Mouse (Mus musculus): Measurements from ENCODE around the gene Carm1.
"Not testable (repeated sequence)": the region's sequence is repeated elsewhere in the genome, so short reads cannot be mapped to it uniquely, and the experiment has no call there.

Gene Carm1

DNA sequence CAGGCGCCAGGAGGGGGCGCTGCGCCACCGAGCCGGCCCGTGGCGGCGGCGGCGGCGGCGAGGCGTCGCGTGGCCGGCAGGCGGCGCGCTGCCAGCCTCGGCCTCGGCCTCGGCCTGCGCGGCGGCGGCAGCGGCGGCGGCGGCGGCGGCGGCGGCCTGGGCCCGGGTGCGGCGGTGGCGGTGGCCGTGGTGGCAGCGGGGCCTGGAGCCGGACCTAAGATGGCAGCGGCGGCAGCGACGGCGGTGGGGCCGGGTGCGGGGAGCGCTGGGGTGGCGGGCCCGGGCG is at the start of gene Carm1:
TSS of gene Carm1 (plus strand) at position 106 of the 286 bp plus-strand sequence.
- DNase-seq (ENCODE audit: low read depth, low spot score): no peak

DNA sequence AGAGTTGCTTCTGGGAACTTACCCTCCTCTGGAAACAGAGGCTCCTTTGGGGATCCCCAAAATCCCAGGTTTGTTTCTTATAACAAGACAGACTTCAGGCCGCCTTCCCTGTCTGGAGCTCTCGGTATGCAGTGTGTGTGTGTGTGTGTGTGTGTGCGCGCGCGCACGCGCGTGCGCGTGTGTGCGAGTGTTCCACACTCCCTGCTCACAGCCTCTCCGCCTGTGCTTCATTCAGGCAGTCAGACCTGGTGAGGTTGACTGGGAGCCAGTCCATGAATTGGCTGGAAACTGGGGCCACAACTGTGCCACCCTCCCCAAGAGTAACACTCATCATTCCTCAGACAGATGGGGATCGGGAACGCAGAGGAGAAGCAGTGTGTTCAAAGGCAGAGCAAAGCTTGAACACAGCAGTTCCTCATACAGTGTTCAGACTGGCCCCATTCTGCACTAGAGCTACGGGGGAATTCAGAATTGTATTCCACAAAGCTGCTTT is 49.6 kb upstream of the Carm1 start:
- no peak for DNase-seq (ENCODE audit: low read depth, low spot score)

DNA sequence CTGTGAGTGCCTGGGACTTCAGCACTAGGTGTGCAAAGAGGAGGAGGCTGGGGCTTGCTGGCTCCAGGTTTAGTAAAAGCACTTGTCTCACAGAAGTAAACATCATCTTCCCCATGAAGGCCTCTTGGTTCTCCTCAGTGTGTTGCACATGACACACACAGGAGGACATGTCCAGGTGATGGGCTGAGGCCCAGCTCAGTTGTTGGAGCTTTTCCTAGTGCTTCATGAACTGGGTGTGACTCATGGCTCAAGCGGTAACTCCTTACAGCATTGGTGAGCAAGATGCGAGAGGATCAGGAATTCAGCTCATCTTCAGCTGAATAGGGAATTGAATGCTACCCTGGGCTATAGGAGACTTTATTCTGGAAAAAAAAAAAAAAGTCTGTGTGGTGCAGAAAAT is 49.0 kb upstream of the Carm1 start:
- no peak for DNase-seq (ENCODE audit: low read depth, low spot score)

DNA sequence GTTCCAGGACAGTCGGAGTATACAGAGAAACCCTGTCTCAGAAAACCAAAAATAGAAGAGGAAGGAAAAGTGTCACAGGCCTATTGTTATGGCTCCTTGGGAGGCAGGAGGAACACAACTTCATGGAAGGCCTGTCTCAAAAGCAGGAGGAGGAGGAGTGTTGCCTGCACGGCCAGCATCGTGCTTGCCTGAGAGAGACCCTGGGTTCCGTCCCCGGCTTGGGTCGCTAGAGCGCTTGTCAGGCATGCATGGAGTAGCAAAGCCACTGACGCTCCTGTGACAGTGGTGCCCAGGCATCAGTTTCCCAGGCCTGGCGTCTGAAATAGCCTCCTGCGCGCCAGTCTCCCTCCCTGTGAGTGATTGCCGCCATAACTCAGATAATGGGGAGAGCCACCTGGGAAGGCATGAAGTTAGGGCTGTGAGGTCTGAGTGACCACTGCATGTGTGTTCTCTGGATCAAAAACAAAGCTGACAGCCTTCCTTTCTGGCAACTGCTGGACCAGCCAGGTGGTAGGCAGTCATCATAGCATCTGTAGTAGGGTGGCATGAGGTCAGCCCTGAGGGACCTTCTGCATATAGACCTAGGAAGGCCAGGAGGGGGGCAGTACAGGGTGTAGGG is 48.3 kb upstream of the Carm1 start:
- DNase-seq (ENCODE audit: low read depth, low spot score): no peak

DNA sequence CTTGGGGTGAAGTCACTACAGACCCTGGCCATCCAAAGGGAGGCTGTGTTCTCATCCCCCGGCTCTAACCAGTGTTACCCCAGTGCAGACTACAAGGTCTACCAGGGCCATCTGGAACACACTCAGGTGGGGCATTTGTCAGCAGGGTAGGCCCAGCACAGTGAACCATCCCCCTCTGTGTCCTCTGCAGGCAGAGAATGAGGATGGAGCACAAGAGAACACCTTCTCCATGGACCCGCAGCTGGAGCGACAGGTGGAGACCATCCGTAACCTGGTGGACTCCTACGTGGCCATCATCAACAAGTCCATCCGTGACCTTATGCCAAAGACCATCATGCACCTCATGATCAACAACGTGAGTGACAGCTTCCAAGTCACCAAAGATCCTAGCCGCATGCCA is 43.3 kb upstream of the Carm1 start:
- no peak for DNase-seq (ENCODE audit: low read depth, low spot score)

DNA sequence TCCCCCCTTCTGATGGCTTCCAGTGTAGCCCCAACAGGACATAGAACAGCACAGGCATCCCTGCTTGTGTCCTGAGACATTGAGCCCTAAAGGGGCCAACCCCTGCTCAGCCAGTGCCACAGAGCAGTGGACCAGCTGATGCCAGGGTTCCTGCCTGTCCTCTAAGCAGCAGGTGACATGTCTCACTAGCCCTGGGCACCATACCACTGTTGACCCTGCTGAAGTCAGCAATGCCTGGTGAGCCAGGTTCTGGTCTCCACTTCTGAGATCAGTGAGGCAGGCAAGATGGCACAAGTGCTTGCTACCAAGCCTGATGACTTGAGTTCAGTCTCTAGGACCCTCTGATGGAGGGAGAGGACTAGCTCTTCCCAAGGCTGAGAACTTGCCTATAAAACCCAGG is 40.9 kb upstream of the Carm1 start:
- DNase-seq (ENCODE audit: low read depth, low spot score): no peak

DNA sequence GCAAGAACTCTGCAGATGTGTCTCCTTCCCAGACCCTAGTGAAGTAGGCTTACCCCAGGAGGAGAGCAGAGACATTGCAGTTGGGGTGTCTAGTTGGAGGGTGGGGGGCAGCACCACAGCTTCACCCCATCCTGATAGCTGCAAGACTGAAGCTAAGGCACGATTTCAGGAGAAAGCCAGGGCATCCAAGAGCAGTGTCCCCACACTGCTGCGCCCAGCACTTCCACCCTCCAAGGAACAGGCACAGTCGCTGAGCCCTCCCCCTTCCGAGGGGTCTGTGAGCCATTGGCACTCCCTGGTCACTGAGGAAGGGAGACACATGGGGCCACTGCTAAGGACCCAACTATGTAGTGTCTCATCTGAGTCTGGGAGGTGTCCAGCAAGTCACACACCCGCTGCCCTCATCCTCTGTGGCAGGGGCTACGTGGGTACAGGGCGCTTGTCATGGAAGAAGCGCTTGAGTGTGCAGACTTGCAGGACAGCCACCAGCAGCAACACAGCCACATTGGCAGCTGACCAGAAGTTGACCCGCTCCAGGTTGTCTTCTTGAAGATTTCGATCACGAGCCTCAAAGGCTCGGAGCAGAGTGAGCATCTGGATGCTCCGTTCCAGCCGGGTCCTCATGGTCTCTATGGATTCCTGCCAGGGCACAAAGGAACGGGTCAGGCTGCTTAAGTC is 38.8 kb upstream of the Carm1 start:
- DNase-seq (ENCODE audit: low read depth, low spot score): no peak

DNA sequence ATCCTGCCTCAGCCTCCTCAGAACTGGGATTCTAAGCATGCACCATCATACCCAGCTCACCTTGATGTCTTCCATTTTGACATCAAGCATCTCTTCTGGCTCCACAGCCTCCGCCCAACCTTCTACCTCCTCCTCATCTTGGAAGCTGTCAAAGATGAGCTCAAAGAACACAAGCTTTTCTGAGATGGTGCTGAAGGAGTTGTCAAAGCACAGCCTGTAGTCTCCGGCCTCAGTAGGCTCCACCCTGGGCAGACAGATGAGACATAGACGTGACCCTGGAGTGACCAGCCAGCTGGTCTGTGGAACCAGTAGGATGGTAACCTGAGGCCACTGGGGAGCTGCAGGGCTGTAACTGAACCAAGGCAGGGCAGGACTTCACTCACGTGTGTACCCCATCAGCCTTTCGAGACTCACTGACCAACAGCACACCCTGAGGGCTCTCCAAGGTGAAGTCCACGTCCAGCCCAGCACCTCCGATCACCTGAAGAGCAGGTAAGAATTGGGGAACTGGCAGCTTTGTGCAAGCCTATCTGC is 37.8 kb upstream of the Carm1 start:
- DNase-seq (ENCODE audit: low read depth, low spot score): no peak

DNA sequence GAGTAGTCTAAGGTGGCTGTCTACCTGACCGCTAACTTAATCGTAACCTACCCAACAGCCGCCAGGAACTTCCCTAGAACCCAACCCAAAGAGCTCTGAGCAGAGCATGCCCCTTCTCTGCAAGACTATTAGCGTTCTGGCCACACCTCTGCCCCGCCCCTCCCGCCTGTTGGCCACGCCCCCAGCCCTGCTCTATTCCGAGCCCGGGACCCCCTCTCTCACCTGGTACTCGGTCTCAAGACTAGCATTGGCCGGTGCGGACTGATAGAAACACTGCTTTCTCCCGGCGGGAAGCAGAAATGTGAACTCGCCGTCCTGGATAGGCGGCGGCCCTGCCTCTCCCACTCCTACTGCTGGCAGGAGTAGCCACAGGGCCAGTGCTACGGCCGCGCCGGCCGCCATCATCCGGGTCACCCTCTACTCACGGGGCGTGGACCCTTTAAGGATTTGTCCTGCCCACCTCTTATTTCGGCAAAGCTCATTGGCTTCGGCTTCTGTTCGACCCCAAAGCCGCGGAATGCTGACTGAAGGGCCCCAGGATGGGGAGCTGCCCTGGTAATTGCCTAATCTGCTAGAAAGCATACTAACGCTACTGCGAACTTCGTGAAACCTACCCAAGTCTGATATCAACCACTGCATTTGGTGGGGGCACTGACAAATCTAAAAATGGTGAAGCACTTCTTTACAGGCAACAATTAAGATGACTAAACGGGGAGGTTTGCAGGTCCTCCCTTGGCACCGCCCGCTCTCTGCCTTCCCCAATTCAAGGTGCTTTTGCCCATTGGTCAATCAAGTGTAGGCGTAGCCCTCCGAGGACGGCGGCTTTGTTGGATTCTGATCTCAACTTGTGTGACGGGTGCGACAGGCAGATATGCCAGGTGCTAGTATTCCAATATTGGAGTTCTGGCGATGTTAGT is 36.7 kb upstream of the Carm1 start, which contains the start of gene Tmed1:
TSS of gene Tmed1 (minus strand) at position 481 of the 917 bp plus-strand sequence.
- peak; percentile 90 for DNase-seq (ENCODE audit: low read depth, low spot score)

DNA sequence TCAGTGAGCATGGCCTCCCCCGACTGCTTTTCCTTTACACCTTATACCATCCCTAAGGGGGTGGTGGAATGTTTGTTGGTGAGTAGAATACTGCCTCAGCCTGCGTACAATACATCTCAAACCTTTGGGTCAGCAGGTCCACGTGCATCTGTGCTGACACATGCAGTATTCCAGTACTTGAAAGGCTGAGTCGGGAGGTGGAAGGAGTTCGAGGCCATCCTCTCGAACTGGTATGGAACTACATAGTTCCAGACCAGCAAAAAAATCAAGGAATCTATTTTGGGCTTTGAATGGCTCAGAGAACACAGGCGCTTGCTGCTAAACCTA is 36.0 kb upstream of the Carm1 start:
- DNase-seq (ENCODE audit: low read depth, low spot score): no peak

DNA sequence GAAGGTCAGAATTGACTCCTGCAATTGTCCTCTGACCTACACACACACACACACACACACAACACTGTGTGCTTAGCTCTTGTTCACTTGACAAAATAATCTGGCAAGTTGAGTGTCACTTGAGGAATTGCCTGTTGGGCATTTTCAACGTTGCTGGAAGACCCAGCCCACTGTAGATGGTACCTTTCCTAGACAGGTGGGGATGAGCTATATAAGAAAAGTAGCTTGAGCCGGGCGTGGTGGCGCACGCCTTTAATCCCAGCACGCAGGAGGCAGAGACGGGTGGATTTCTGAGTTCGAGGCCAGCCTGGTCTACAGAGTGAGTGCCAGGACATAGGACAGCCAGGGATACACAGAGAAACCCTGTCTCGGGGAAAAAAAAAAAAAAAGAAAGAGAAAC is 35.6 kb upstream of the Carm1 start:
- no peak for DNase-seq (ENCODE audit: low read depth, low spot score)

DNA sequence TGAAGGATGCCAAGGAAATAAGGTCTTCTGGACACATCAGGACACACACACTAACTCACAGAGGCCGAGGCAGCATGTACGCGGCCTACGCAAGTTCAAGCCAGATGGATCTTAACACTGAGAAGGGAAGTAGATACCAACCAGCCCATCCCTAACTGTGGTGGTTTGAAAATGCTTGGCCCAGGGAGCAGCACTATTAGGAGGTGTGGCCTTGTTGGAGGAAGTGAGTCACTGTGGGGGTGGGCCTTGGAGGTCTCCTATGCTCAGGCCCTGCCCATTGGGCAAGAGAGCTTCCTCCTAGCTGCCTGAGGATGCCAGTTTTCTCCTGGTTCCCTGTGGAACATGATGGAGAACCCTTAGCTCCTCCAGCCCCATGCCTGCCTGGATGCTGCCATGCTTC is 33.2 kb upstream of the Carm1 start:
- DNase-seq (ENCODE audit: low read depth, low spot score): no peak

DNA sequence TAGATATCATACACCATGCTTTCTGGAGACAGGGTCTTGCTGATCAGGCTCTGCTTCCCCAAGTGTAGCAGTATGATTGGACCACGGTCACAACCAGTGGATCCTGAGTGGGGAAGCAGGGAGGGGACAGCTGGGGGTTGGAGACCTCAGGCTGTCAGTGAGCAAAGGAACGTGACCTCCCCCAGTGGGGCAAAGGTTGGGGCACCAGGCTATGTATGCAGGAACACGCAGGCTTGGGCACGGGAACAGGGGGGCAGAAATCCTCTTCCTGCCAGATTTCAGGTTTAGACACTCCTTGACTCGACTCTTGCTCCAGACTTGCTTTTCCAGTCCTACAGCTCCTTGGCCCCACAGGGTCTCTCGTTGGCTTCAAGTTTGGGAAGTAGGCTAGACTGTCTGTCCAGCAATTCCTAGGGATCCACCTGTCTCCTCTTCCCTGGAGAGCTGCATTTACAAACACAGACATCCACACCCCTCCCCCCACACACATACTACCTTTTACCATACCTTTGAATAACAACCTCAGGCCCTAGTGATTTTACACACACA is 28.7 kb upstream of the Carm1 start:
- no peak for DNase-seq (ENCODE audit: low read depth, low spot score)

DNA sequence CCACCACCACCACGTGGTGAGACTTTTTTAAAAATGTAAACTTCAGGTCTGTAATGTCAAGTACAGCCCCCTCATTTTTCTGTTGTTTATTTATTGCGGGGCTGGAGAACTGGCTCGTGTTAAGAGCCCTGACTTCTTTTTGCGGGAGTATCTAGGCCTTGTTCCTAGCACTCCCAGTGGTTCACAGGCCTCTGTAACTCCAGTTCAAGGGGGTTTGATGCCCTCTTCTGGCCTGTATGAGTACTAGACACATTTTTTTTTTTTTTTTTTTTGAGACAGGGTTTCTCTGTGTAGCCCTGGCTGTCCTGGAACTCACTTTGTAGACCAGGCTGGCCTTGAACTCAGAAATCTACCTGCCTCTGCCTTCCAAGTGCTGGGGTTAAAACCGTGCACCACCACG is 28.0 kb upstream of the Carm1 start:
- not testable (repeated sequence) for DNase-seq (ENCODE audit: low read depth, low spot score)

DNA sequence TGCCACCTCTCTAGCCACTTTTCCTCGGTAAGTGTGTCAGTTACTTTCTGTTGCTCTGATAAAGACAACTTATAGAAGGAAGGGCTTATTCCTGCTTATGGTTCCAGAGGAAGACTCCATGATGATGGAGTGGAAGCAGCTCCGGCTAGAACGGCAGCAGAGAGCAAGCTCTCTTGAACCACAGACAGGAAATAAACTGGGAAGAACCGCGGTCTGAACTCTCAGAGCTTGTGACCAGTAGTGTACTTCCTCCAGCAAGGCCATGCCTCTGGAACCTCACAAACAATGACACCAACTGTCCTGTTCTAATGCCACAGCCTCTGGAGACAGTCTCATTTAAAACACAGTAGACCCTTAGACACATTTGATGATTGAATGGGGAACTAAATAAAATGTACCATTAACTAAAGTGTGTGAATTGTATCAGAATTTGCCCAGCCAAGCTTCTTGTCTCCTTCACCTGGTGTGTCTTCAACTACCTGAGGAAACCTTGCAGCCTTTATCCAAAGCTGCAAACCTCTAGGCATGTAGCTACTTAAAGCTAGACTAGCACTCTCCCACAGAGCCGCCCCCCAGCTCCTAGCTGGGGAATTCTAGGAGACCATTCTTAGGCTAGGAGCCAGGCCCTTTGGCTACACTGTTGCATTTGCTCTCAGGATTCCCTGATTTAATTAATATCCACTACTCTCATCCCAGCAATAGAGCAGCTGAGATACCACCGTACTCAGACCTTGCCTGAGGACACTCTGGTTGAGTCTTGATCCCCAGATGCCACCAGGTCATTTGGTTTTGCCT is 21.4 kb upstream of the Carm1 start:
- DNase-seq (ENCODE audit: low read depth, low spot score): no peak

DNA sequence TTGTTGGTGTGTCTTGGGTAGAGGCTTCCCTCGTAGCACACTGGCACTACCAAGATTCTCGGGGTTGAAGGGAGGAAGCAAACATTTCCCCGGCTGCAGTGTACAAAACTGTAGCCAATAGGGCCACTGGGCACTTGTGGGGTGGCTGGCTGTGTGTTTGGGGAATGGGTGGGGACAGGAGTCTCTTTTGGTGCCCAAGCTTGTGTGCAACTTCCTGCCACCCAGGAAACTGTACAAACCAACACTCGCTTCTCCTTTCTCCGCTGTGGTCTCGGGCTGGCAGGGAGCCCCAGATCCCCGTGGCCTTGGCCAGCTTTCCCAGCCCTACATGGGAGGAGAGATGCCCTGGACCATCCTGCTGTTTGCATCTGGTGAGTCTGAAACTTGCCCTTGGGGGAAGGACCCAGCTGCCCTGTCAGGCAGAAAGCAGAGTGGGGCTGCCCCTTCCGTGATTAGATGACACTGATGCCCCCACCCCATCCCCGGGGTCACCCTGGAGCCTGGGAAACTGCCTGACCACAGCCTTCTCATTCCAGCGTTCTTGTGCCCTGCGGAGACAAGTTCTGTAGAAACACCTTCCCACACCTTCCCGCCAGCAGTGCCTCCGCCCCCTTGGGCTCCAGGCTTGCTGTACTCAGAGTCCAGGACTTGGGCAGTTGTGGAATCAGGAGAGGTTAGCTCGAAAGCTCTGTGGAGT is 20.6 kb upstream of the Carm1 start, which contains the start of gene AB124611:
TSS of gene AB124611 (plus strand) at position 240 of the 697 bp plus-strand sequence.
- no peak for DNase-seq (ENCODE audit: low read depth, low spot score)

DNA sequence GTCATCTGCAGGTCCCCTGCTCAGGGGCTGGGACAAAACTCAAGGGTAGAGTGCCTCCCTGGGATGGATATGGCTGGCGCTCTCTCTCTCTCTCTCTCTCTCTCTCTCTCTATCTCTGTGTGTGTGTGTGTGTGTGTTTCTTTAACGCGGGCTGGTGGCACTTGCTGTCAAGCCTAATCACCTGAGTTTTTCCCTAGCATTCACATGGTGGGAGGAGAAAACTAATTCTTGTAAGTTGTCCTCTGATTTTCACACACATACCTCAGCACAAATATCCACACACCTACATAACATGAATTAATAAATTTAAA is 20.1 kb upstream of the Carm1 start:
- no peak for DNase-seq (ENCODE audit: low read depth, low spot score)

DNA sequence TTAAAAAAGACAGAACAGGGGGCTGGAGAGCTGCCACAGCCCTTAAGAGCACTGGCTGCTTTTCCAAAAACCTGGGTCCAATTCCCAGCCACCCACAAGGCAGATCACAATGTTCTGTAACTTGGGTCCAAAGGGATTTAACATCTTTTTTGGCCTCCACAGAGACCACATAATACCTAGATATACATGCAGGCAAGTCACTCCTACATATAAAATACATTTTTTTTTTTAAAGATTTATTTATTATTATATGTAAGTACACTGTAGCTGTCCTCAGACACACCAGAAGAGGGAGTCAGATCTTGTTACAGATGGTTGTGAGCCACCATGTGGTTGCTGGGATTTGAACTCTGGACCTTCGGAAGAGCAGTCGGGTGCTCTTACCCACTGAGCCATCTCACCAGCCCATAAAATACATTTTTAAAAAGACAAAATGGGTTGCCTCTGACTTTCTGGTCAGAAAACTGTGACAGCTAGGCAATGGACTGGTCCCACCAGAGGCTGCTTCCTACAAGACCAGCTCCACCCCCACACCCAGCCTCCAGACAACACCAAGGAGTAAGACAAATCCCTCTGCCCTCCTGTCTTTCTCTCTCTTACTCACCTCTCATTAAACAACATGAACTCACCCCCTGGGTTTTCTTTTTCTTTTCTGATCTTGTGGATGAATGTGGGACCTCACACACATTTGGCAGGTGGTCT is 19.4 kb upstream of the Carm1 start:
- DNase-seq (ENCODE audit: low read depth, low spot score): no peak

DNA sequence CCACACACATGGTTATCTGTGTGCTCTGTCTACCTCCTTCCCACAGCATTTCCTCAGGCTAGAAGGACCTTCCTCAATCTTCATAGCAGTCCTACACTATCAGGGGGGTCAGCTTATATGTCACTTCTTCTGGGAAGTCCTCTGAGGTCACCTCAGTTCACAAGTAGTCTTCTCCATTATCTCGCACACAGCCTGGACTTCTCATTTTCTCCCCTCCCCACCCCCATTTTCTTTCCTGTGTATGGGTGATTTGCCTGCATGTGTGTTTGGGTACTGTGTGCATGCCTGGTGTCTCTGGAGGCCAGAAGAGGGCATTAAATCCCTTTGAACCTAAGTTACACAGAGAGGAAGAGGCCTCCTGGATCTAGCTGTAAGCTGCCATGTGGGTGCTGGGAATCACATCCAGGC is 18.8 kb upstream of the Carm1 start:
- DNase-seq (ENCODE audit: low read depth, low spot score): no peak

DNA sequence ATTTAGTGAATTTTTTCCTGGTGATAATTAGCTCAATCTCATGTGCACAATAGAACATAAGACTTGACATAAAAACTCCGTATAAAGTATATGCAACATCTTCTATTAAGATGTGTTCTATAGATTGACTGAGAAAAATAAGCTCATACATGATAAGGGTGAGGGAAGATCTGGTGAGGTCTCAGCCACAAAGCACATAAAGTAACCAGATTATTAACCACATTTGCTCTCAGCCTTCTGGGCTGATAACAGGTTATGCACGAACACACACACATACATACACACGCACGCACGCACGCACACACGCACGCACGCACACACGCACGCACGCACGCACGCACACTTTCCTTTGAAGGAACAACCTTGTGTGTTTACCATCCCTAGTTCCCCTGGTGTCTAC is 10.2 kb upstream of the Carm1 start:
- no peak for DNase-seq (ENCODE audit: low read depth, low spot score)

All from embryo, embryonic 11.5 days (tissue).